Mouse (Mus musculus) thymus, adult 2 months (tissue): ENCODE measurements at regions not wholly inside any gene's neighbourhood (a gene's known extent, or its start where the extent isn't known, plus 50 kb on each side); places are given as distances from the start of the nearest gene placed in this dataset.

Experiments
- DNase-seq: peaks from one replicate; pipeline ENCODE4 v3.0.0; 2021
- H3K27ac ChIP-seq: fragments of 200-500 bp; 2 replicates; pipeline ENCODE4 v1.5.1; 2012; ENCODE audit warnings: low read length, control low read depth; ENCODE audit not compliant: control insufficient read depth, insufficient read depth
- H3K27me3 ChIP-seq: fragments of 200-500 bp; 2 replicates; pipeline ENCODE4 v1.6.1; 2012; ENCODE audit warnings: mild to moderate bottlenecking, low read length, moderate library complexity, mixed read lengths; ENCODE audit not compliant: control insufficient read depth, insufficient read depth
- H3K36me3 ChIP-seq: fragments of 200-500 bp; 2 replicates; pipeline ENCODE4 v1.6.1; 2012; ENCODE audit warnings: mild to moderate bottlenecking, low read length, moderate library complexity; ENCODE audit not compliant: control insufficient read depth, insufficient read depth
- H3K4me1 ChIP-seq: fragments of 200-500 bp; replicated peaks from 2 replicates; pipeline ENCODE4 v1.6.1; 2012; ENCODE audit warnings: low read length; ENCODE audit not compliant: control insufficient read depth, insufficient read depth
- H3K4me3 ChIP-seq: fragments of 200-500 bp; 2 replicates; pipeline ENCODE4 v1.5.1; 2012; ENCODE audit warnings: mild to moderate bottlenecking, low read length, control low read depth, moderate library complexity; ENCODE audit not compliant: control insufficient read depth, insufficient read depth
- CTCF ChIP-seq: fragments of 200-500 bp; IDR thresholded peaks from 2 replicates; pipeline ENCODE4 v1.5.1; 2012; ENCODE audit warnings: mild to moderate bottlenecking, control low read depth, low read length, moderate library complexity, borderline replicate concordance; ENCODE audit not compliant: control insufficient read depth, poor library complexity, insufficient read depth; ENCODE audit errors: extremely low read depth
- POLR2A ChIP-seq: fragments of 200-500 bp; IDR thresholded peaks from 2 replicates; pipeline ENCODE4 v1.6.1; 2012; ENCODE audit warnings: mild to moderate bottlenecking, low read length, control low read depth, moderate library complexity; ENCODE audit not compliant: control insufficient read depth, poor library complexity, insufficient read depth; ENCODE audit errors: extremely low read depth
- WGBS: fragments of 180-500 bp; shearing (Covaris S2); methylation state at CpG from one replicate; pipeline ENCODE4 v1.1.7; 2018; 5-methylcytosine and 5-hydroxymethylcytosine counted together

- Histone ChIP-seq H3K4me3 (no peak overlapping the region), H3K4me1 (no peaks in the 10 kb centered on the region), H3K27ac (no peak overlapping the region), H3K27me3 (no peaks in the 10 kb centered on the region), H3K36me3 (no peaks in the 10 kb centered on the region)
- TF ChIP-seq CTCF (no peak), POLR2A (no peak)
- WGBS: 94% methylated on average over 7 of the region's 7 CpGs
- no peak for DNase-seq
These were observed 186.7 kb upstream of the Usp24 start for GRCm38 (mm10) chr4:106129327-106129726.

DNA sequence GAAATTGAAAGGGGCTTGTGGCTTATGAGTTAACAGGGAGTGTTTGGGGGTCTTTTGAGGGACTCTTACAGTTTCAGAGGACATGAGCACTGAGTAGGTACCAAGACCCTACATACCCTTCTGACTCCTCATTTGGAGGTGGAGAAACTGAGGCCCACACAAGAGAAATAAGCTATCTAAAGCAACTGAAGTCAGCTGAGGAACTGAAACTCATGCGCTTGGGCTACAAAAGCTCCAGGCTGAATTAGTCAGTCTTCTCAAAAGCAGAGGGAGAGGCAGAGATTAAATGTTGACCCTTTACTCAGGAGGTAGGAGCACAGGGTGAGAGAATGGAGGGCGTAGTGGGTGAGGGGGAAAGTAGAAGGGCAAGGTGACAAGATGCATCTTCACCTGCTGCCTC, 186.2 kb upstream of the Usp24 start:
- Histone ChIP-seq H3K4me3 (no peak overlapping the region), H3K27ac (no peak overlapping the region), H3K4me1 (no peaks in the 10 kb centered on the region), H3K36me3 (no peaks in the 10 kb centered on the region), H3K27me3 (no peaks in the 10 kb centered on the region)
- DNase-seq: no peak
- 95% methylated on average over 2 of the region's 2 CpGs for WGBS
- TF ChIP-seq CTCF (no peak), POLR2A (no peak)

DNA sequence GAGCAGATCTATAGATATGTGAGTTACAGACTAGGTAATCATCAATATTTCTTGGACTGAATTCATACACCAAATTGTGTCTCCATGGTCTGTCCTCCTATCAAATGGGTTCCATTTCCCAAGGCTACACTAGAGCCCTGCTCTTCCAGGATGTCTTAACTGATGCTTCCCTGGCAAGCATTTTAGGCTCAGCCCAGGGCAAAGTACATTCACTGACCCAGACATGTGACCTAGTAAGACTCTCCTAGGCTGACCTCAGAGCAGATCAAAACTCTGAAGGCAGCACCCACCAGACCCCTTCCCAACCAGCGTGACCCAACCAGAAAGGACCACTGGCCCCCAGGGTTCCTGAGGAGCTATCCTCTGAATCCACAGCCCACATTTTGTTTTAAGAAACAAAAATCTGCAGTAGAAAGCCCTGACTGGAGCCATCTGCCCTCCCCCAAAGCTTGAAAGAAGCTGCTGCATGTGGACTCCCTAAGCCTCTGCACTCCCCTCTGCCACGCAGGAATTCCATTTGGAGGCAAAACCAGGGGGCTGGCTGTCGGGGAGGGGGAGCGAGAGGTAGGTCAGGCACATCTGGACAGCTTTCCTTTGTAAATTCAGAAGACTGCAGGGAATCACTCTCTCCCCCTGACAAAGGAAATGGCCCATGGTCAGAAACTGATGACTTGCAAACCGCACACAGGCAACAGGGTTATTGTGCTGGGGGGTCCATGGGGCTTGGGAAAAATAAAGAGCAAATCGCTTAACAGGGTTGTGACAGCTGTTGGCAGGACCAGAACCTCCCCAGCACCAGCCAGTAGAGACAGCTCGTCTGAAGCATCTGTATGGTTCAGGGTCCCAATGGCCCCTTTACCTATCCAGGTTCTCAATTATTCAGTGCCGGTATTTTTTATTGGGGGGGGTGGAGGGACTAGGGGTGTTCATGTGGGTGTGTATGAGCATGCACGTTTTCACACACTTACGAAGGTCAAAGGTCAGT, 182.0 kb upstream of the Usp24 start:
- WGBS: 90% methylated on average over 10 of the region's 10 CpGs
- no peak overlapping the region for H3K4me3 ChIP-seq

DNA sequence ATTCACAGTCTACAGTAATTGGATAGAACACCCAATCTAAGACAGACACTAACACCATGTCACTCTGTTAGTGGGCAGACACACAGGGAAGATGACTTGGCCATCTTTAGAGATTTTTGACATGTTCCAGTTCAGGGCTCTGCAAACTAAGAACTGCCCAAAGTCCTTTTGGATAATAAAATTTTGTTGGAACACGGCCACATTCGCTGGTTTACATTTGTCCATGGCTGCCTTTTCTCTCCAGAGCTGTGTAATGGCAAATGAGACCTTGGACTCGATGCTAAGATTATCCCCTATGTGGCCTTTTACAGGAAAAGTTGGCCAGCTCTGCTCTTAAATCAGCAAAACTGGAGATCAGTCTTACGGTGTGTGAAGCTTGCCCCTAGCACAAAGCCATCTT, 173.3 kb upstream of the Usp24 start:
- Histone ChIP-seq H3K27me3 (no peaks in the 10 kb centered on the region), H3K27ac (no peak overlapping the region), H3K4me3 (no peak overlapping the region), H3K36me3 (no peaks in the 10 kb centered on the region), H3K4me1 (no peaks in the 10 kb centered on the region)
- TF ChIP-seq POLR2A (no peak), CTCF (no peak)
- no peak for DNase-seq
- 89% methylated on average over 4 of the region's 4 CpGs for WGBS

More for the DNA sequence above, 182.0 kb upstream of the Usp24 start:
- TF ChIP-seq CTCF (no peak), POLR2A (no peak)
- no peaks in the 10 kb centered on the region for H3K4me1 ChIP-seq
- H3K36me3 ChIP-seq: no peaks in the 10 kb centered on the region
- DNase-seq: no peak
- no peaks in the 10 kb centered on the region for H3K27me3 ChIP-seq
- H3K27ac ChIP-seq: no peak overlapping the region

DNA sequence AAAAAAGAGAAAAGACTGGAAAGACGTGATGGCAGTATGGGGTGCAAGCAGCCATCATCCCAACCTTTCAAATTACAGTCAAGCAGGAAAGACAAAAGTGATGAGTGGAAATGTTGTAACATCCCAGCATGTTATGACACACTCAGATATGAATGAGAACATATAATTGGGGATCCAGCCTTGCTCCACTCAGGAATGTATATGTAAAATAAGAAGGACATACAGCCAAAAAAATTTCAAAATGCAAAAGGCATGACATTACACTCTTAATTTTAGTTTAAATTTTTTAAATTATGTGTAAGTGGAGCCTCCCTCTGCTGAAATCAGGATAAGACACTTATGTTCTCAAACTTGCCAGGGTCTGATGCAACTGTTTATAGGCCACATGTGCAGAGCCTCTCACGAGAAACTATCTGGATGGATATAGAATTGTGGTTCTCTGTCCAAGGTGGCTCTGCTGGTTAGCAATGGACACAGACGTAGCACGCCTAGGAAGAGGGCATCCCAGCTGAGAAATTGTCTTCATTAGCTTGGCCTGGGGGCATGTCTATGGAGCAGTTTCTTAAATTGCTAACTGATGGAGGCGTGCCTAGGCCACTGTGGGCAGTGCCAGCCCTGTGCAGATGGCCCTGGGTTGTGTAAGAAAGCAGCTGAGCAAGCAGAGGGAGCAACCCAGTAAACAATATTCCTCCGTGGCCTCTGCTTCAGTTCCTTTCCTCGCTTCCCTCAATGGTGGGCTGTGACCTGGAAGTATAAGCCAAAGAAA, 171.5 kb upstream of the Usp24 start:
- H3K27ac ChIP-seq: no peak overlapping the region
- no peak for DNase-seq
- no peaks in the 10 kb centered on the region for H3K27me3 ChIP-seq
- H3K36me3 ChIP-seq: no peaks in the 10 kb centered on the region
- TF ChIP-seq POLR2A (no peak), CTCF (no peak)
- no peak overlapping the region for H3K4me3 ChIP-seq
- H3K4me1 ChIP-seq: no peaks in the 10 kb centered on the region
- 89% methylated on average over 7 of the region's 7 CpGs for WGBS

DNA sequence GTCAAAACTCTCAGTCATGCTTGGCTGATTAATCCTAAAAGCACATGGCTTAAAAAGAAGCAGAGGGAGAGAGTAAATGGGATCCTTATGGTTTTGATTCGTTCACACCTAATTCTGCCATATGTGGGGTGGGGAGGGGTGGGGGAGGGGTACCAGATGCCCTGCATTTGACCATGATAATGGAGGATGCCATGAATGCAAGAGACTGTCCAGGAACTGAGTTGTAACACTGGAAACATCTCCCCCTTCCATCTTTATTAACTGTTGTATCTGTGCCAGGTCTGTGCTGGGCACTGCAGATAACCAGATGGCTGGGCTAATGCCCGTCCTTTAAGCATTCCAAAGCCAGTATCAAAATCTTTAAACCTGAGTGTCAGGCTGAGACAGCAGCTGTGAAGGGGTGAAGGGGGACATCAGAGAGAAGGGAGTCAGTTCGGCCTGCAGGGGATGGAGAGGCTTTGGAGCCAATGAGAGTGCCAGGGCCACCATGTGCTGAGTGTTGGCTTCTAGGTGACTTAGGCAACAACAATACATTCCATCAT, 169.0 kb upstream of the Usp24 start:
- Histone ChIP-seq H3K4me1 (no peaks in the 10 kb centered on the region), H3K27me3 (no peaks in the 10 kb centered on the region), H3K36me3 (no peaks in the 10 kb centered on the region), H3K27ac (no peak overlapping the region), H3K4me3 (no peak overlapping the region)
- DNase-seq: no peak
- TF ChIP-seq CTCF (no peak), POLR2A (no peak)
- 88% methylated on average over 3 of the region's 3 CpGs for WGBS
